Mouse (Mus musculus): Measurements from ENCODE around the gene Mpzl3. TPM values are rescaled to one million over a fixed set of nuclear protein-coding genes. Genes with fewer than 3 reads are reported as not detected.

The Mpzl3 gene
- total and polyA plus RNA-seq, 2 experiments from 2014 or later = 1.2 to 1.8 TPM

DNA sequence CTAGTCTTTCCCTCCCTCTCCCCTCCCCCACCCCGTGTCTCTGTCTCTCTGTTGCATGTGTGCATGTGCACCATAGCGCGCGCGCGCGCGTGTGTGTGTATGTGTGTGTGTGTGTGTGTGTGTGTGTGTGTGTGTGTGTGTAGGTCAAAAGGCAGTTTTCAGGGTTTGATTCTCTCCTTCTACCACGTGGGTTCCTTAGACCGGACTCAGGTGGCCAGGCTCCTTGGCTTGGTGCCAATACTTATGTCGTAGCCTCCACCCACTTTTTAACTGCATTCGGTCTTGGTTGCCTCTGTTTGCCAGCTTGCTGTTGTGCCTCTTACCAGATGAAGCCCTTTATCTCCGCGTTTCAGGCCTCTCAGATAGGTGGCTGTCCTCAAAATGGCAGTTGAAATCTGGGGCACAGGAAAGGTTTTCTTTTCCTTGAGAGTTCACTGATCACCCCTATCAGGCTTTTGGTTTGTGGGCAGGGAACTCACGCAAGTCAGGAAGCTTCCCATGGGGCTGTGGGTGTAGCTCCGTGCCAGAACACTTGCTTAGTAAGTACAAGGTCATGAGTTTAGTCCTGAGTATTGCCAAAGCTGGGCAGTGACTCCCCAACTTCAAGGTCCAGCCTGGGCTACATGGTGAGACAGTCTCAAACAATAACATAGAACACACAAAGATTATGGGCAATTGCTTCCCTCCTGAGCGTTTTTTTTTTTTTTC, 13.7 kb upstream of the Mpzl3 start:
- no peak for TF ChIP-seq CTCF (IDR thresholded peaks at IDR 0.05; ENCODE audit: low read depth)
- H3K9me3 ChIP-seq (ENCODE audit: low read length) = no peaks in the 10 kb centered on the region
- H3K27ac ChIP-seq = no peak overlapping the region
- DNase-seq (ENCODE audit: low spot score) (peak; percentile 13), ATAC-seq (no peak)
- no peak overlapping the region for H3K4me3 ChIP-seq (ENCODE audit: low read length)
- WGBS = 35% methylated on average over 17 of the region's 17 CpGs
- peaks cover 47% of the 10 kb centered on the region for H3K27me3 ChIP-seq (ENCODE audit: insufficient read depth, low read length)
- no peaks in the 10 kb centered on the region; the same call in 1 of the 2 replicates for H3K4me1 ChIP-seq (ENCODE audit: insufficient read depth, low read length)
- H3K4me2 ChIP-seq (ENCODE audit: low read depth, low read length) = no peak overlapping the region
- no peak overlapping the region for H3K9ac ChIP-seq (replicated peaks; ENCODE audit: low read length)
- H3K36me3 ChIP-seq (ENCODE audit: insufficient read depth, low read length) = no peaks in the 10 kb centered on the region

DNA sequence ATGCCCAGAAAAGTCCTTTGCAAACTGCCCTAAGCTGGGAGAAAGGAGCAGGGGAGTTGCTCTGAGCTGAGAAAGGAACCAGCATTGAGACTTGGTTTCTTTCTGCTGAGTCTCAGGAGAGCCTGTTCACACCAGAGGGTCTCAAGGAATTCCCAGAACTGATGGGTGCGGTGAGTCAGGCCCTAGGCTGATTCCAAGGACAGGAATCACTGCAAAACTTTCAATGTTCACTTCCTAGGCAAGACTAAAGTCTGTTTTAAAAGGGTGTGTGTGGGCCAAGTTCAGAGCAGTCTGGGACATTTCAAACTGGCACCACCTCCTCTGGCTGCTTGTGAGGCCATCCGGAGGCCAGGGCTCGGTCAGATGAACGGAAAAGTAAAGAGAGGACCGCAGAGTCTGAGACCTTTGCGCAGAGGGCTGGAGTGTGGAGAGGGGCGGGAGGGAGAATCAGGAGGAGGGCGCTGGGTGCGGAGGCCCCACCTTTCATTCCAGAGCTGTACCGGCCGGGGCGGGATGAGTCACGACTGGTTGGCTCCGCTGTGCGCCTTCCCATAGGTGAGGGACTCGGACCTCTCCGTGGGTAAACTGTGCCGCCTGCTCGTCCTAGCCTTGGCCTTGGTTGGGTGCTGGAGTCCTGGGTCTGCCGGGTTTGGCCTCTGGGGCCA, 12.8 kb upstream of the Mpzl3 start:
- Histone ChIP-seq H3K4me1 (ENCODE audit: insufficient read depth, low read length) (no peaks in the 10 kb centered on the region; the same call in 1 of the 2 replicates), H3K4me3 (ENCODE audit: low read length) (peak overlapping the region; percentile 16; the same call in 1 of the 2 replicates), H3K9ac (replicated peaks; ENCODE audit: low read length) (no peak overlapping the region), H3K36me3 (ENCODE audit: insufficient read depth, low read length) (no peaks in the 10 kb centered on the region), H3K4me2 (ENCODE audit: low read depth, low read length) (0 out of 2 replicates have a peak overlapping the region, but pooled peaks have one; percentile 13), H3K27ac (no peak overlapping the region), H3K9me3 (ENCODE audit: low read length) (no peaks in the 10 kb centered on the region), H3K27me3 (ENCODE audit: insufficient read depth, low read length) (peaks cover 47% of the 10 kb centered on the region)
- no peak for TF ChIP-seq CTCF (IDR thresholded peaks at IDR 0.05; ENCODE audit: low read depth)
- 3% methylated on average over 20 of the region's 20 CpGs for WGBS
- no peak for DNase-seq (ENCODE audit: low spot score)
- ATAC-seq = no peak

DNA sequence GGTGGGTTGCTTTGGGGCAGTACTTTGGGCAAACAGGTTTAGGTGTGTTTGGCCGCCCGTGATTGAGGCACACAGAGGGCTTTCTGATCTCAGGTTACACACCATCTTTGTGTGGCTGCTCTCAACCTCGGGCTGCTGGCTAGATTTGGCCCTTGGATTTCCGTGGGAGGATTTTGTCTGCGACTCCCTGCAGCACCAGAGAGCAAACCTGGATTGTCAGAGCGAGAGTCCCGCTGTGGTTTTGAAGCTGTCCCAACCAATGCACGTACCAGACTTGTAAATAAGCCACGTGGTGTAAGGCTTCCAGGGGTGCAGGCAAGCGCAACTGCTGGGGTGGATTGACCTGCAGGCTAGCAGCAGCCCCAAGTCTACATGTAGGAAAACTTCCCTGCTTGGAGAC, 12.0 kb upstream of the Mpzl3 start:
- H3K4me2 ChIP-seq (ENCODE audit: low read depth, low read length) = 0 out of 2 replicates have a peak overlapping the region, but pooled peaks have one; percentile 13
- 0% methylated on average over 10 of the region's 10 CpGs for WGBS
- H3K4me3 ChIP-seq (ENCODE audit: low read length) = peak overlapping the region; percentile 16; the same call in 1 of the 2 replicates

DNA sequence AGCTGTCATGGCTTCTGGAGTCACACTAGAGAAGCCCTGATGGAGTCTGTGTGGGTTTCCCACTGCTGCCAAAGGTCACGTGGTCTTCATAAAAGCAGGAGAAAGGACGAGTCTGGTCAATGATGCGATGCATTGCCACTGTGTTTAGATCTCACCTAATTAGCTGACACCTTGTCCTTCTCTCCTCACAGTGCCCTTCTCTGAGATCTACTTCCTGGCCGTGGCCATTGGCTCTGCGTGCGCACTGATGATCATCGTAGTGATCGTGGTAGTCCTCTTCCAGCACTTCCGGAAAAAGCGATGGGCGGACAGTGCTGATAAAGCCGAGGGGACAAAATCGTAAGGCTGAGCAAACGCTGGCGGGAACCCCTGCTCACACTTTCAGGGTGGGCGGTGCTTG, 8.0 kb upstream of the Mpzl3 start:
- Histone ChIP-seq H3K4me3 (ENCODE audit: low read length) (no peak overlapping the region), H3K9me3 (ENCODE audit: low read length) (no peaks in the 10 kb centered on the region), H3K27me3 (ENCODE audit: insufficient read depth, low read length) (peaks cover 31% of the 10 kb centered on the region), H3K4me2 (ENCODE audit: low read depth, low read length) (no peak overlapping the region), H3K4me1 (ENCODE audit: insufficient read depth, low read length) (no peaks in the 10 kb centered on the region; the same call in 1 of the 2 replicates), H3K36me3 (ENCODE audit: insufficient read depth, low read length) (no peaks in the 10 kb centered on the region), H3K9ac (replicated peaks; ENCODE audit: low read length) (no peak overlapping the region), H3K27ac (no peak overlapping the region)
- DNase-seq (ENCODE audit: low spot score) = no peak
- no peak for TF ChIP-seq CTCF (IDR thresholded peaks at IDR 0.05; ENCODE audit: low read depth)
- 88% methylated on average over 16 of the region's 16 CpGs for WGBS
- ATAC-seq = no peak

More for the DNA sequence above, 12.0 kb upstream of the Mpzl3 start:
- no peak overlapping the region for H3K9ac ChIP-seq (replicated peaks; ENCODE audit: low read length)
- ATAC-seq = no peak
- TF ChIP-seq CTCF (IDR thresholded peaks at IDR 0.05; ENCODE audit: low read depth) = no peak
- no peaks in the 10 kb centered on the region for H3K9me3 ChIP-seq (ENCODE audit: low read length)
- peaks cover 47% of the 10 kb centered on the region for H3K27me3 ChIP-seq (ENCODE audit: insufficient read depth, low read length)
- no peaks in the 10 kb centered on the region for H3K36me3 ChIP-seq (ENCODE audit: insufficient read depth, low read length)
- DNase-seq (ENCODE audit: low spot score) = no peak
- H3K4me1 ChIP-seq (ENCODE audit: insufficient read depth, low read length) = no peaks in the 10 kb centered on the region; the same call in 1 of the 2 replicates
- no peak overlapping the region for H3K27ac ChIP-seq

DNA sequence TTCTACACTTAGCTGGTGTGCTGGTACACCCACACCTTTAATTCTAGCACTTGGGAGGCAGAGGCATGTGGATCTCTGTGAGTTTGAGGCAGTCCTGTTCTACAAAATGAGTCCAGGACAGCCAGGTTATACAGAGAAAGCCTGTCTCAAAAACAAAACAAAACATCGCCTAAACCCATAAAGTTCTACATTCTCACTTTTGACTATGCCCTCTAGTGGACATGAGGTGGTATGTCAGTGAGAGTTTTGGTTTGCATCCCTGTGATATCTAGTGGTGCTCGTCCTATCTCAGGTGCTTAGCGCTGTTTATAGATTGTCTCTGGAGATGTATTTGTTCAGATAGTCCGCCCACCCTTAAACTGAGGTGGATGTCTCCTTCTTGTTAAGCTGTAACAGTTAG, 6.5 kb upstream of the Mpzl3 start:
- H3K9me3 ChIP-seq (ENCODE audit: low read length) = no peaks in the 10 kb centered on the region
- TF ChIP-seq CTCF (IDR thresholded peaks at IDR 0.05; ENCODE audit: low read depth) = peak; percentile 85

DNA sequence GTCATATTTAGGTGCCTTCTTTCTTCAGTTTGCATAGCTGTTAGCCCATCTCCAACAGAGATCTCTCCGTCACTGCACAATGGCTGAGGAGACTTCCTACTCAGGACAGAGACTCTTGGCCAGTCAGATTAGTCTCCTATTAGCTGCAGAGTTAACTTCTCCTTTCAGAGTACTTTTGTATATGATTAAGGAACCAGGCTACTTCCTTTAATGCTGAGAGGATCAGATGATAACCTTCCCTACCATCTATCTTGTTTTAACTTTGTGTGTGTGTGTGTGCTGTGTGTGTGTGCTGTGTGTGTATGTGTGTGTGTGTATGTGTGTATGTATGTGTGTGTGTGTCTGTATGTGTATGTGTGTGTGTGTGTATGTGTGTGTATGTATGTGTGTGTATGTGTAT, 5.3 kb upstream of the Mpzl3 start:
- H3K4me1 ChIP-seq (ENCODE audit: insufficient read depth, low read length) = peaks cover 3% of the 10 kb centered on the region; the same call in 1 of the 2 replicates
- H3K36me3 ChIP-seq (ENCODE audit: insufficient read depth, low read length) = no peaks in the 10 kb centered on the region
- no peak for TF ChIP-seq CTCF (IDR thresholded peaks at IDR 0.05; ENCODE audit: low read depth)
- H3K9ac ChIP-seq (replicated peaks; ENCODE audit: low read length) = no peak overlapping the region
- WGBS = 89% methylated on average over 1 of the region's 1 CpGs
- H3K9me3 ChIP-seq (ENCODE audit: low read length) = no peaks in the 10 kb centered on the region
- no peak overlapping the region for H3K4me3 ChIP-seq (ENCODE audit: low read length)
- H3K27ac ChIP-seq = no peak overlapping the region
- no peak overlapping the region for H3K4me2 ChIP-seq (ENCODE audit: low read depth, low read length)
- peaks cover 18% of the 10 kb centered on the region for H3K27me3 ChIP-seq (ENCODE audit: insufficient read depth, low read length)
- ATAC-seq (no peak), DNase-seq (ENCODE audit: low spot score) (no peak)

More for the DNA sequence above, 6.5 kb upstream of the Mpzl3 start:
- no peak overlapping the region for H3K9ac ChIP-seq (replicated peaks; ENCODE audit: low read length)
- no peaks in the 10 kb centered on the region for H3K36me3 ChIP-seq (ENCODE audit: insufficient read depth, low read length)
- no peaks in the 10 kb centered on the region for H3K4me1 ChIP-seq (ENCODE audit: insufficient read depth, low read length)
- ATAC-seq (no peak), DNase-seq (ENCODE audit: low spot score) (peak; percentile 52)
- WGBS = 28% methylated on average over 4 of the region's 4 CpGs
- H3K27ac ChIP-seq = no peak overlapping the region
- H3K4me3 ChIP-seq (ENCODE audit: low read length) = no peak overlapping the region
- peaks cover 25% of the 10 kb centered on the region for H3K27me3 ChIP-seq (ENCODE audit: insufficient read depth, low read length)
- H3K4me2 ChIP-seq (ENCODE audit: low read depth, low read length) = no peak overlapping the region
